Mouse (Mus musculus): ENCODE measurements around the gene Cabcoco1. TPM values are rescaled to one million over a fixed set of nuclear protein-coding genes. Genes with fewer than 3 reads are reported as not detected.

Cabcoco1 gene
- polyA plus RNA-seq, 1 experiment from 2014 or later: 3.7 TPM

- no peak overlapping the region for H3K9ac ChIP-seq (replicated peaks)
- WGBS (ENCODE audit: insufficient replicate concordance): 49% methylated on average over 4 of the region's 4 CpGs
- no peaks in the 10 kb centered on the region for H3K36me3 ChIP-seq (replicated peaks; ENCODE audit: insufficient read depth, low read length)
- ATAC-seq: peak; percentile 69
- no peaks in the 10 kb centered on the region; the same call in 1 of the 2 replicates for H3K9me3 ChIP-seq (ENCODE audit: low read length)
- no peak overlapping the region for H3K4me2 ChIP-seq (ENCODE audit: low read depth, low read length)
- no peaks in the 10 kb centered on the region for H3K27me3 ChIP-seq (ENCODE audit: insufficient read depth, low read length)
- TF ChIP-seq CTCF (IDR thresholded peaks at IDR 0.05; ENCODE audit: low read depth) (no peak), EP300 (IDR thresholded peaks at IDR 0.05; ENCODE audit: low read depth) (0 out of 2 replicates have a peak, but pooled peaks have one; percentile 21)
- no peak for DNase-seq
- H3K4me1 ChIP-seq (ENCODE audit: insufficient read depth): no peaks in the 10 kb centered on the region; the same call in 1 of the 2 replicates
- H3K27ac ChIP-seq (ENCODE audit: low read depth): 0 out of 2 replicates have a peak overlapping the region, but pooled peaks have one; percentile 36
- no peak overlapping the region for H3K4me3 ChIP-seq (ENCODE audit: low read depth, low read length)
These were observed 19.6 kb downstream of the Cabcoco1 start for GRCm38 (mm10) chr10:68522106-68522505.

GRCm38 (mm10) chr10:68512433-68513019 is 29.2 kb downstream of the Cabcoco1 start:
- ATAC-seq (no peak), DNase-seq (no peak)
- no peaks in the 10 kb centered on the region for H3K4me1 ChIP-seq (ENCODE audit: insufficient read depth)
- H3K9me3 ChIP-seq (ENCODE audit: low read length): no peaks in the 10 kb centered on the region
- H3K4me2 ChIP-seq (ENCODE audit: low read depth, low read length): no peak overlapping the region
- no peak overlapping the region for H3K27ac ChIP-seq (ENCODE audit: low read depth)
- no peak overlapping the region for H3K9ac ChIP-seq (replicated peaks)
- H3K36me3 ChIP-seq (replicated peaks; ENCODE audit: insufficient read depth, low read length): no peaks in the 10 kb centered on the region
- TF ChIP-seq EP300 (IDR thresholded peaks at IDR 0.05; ENCODE audit: low read depth) (no peak), CTCF (IDR thresholded peaks at IDR 0.05; ENCODE audit: low read depth) (no peak)
- H3K27me3 ChIP-seq (ENCODE audit: insufficient read depth, low read length): no peaks in the 10 kb centered on the region
- H3K4me3 ChIP-seq (ENCODE audit: low read depth, low read length): no peak overlapping the region
- WGBS (ENCODE audit: insufficient replicate concordance): 76% methylated on average over 8 of the region's 8 CpGs

- 72% methylated on average over 3 of the region's 3 CpGs for WGBS (ENCODE audit: insufficient replicate concordance)
These were observed 34.0 kb downstream of the Cabcoco1 start for GRCm38 (mm10) chr10:68507741-68508140.

GRCm38 (mm10) chr10:68506242-68506641 is 35.5 kb downstream of the Cabcoco1 start:
- Histone ChIP-seq H3K4me3 (ENCODE audit: low read depth, low read length) (no peak overlapping the region), H3K9ac (replicated peaks) (no peak overlapping the region), H3K4me2 (ENCODE audit: low read depth, low read length) (no peak overlapping the region), H3K4me1 (ENCODE audit: insufficient read depth) (no peaks in the 10 kb centered on the region), H3K36me3 (replicated peaks; ENCODE audit: insufficient read depth, low read length) (no peaks in the 10 kb centered on the region), H3K27ac (ENCODE audit: low read depth) (no peak overlapping the region), H3K27me3 (ENCODE audit: insufficient read depth, low read length) (no peaks in the 10 kb centered on the region), H3K9me3 (ENCODE audit: low read length) (no peaks in the 10 kb centered on the region)
- DNase-seq (peak; percentile 34), ATAC-seq (no peak)
- whole genome bisulfite sequencing (ENCODE audit: insufficient replicate concordance): 77% methylated on average over 4 of the region's 4 CpGs
- TF ChIP-seq CTCF (IDR thresholded peaks at IDR 0.05; ENCODE audit: low read depth): peak; percentile 48
- TF ChIP-seq EP300 (IDR thresholded peaks at IDR 0.05; ENCODE audit: low read depth): no peak

More at GRCm38 (mm10) chr10:68507741-68508140, 34.0 kb downstream of the Cabcoco1 start:
- DNase-seq (no peak), ATAC-seq (no peak)
- Histone ChIP-seq H3K9ac (replicated peaks) (no peak overlapping the region), H3K27me3 (ENCODE audit: insufficient read depth, low read length) (no peaks in the 10 kb centered on the region), H3K36me3 (replicated peaks; ENCODE audit: insufficient read depth, low read length) (no peaks in the 10 kb centered on the region), H3K4me2 (ENCODE audit: low read depth, low read length) (no peak overlapping the region), H3K4me3 (ENCODE audit: low read depth, low read length) (no peak overlapping the region), H3K27ac (ENCODE audit: low read depth) (no peak overlapping the region), H3K4me1 (ENCODE audit: insufficient read depth) (no peaks in the 10 kb centered on the region), H3K9me3 (ENCODE audit: low read length) (no peaks in the 10 kb centered on the region)
- no peak for TF ChIP-seq CTCF (IDR thresholded peaks at IDR 0.05; ENCODE audit: low read depth)

- Histone ChIP-seq H3K4me3 (ENCODE audit: low read depth, low read length) (no peak overlapping the region), H3K27me3 (ENCODE audit: insufficient read depth, low read length) (no peaks in the 10 kb centered on the region), H3K4me2 (ENCODE audit: low read depth, low read length) (no peak overlapping the region), H3K4me1 (ENCODE audit: insufficient read depth) (no peaks in the 10 kb centered on the region), H3K9me3 (ENCODE audit: low read length) (no peaks in the 10 kb centered on the region), H3K27ac (ENCODE audit: low read depth) (no peak overlapping the region), H3K36me3 (replicated peaks; ENCODE audit: insufficient read depth, low read length) (no peaks in the 10 kb centered on the region), H3K9ac (replicated peaks) (no peak overlapping the region)
- ATAC-seq (no peak), DNase-seq (no peak)
- WGBS (ENCODE audit: insufficient replicate concordance): 83% methylated on average over 9 of the region's 9 CpGs
- no peak for TF ChIP-seq CTCF (IDR thresholded peaks at IDR 0.05; ENCODE audit: low read depth)
- no peak for TF ChIP-seq EP300 (IDR thresholded peaks at IDR 0.05; ENCODE audit: low read depth)
These were observed 37.0 kb downstream of the Cabcoco1 start for GRCm38 (mm10) chr10:68504586-68505152.

GRCm38 (mm10) chr10:68501067-68501466 is 40.6 kb downstream of the Cabcoco1 start:
- ATAC-seq (no peak), DNase-seq (no peak)
- Histone ChIP-seq H3K4me2 (ENCODE audit: low read depth, low read length) (no peak overlapping the region), H3K9me3 (ENCODE audit: low read length) (no peaks in the 10 kb centered on the region), H3K9ac (replicated peaks) (no peak overlapping the region), H3K4me3 (ENCODE audit: low read depth, low read length) (no peak overlapping the region), H3K27ac (ENCODE audit: low read depth) (no peak overlapping the region), H3K27me3 (ENCODE audit: insufficient read depth, low read length) (no peaks in the 10 kb centered on the region), H3K36me3 (replicated peaks; ENCODE audit: insufficient read depth, low read length) (no peaks in the 10 kb centered on the region), H3K4me1 (ENCODE audit: insufficient read depth) (no peaks in the 10 kb centered on the region)
- no peak for TF ChIP-seq CTCF (IDR thresholded peaks at IDR 0.05; ENCODE audit: low read depth)
- TF ChIP-seq EP300 (IDR thresholded peaks at IDR 0.05; ENCODE audit: low read depth): no peak
- WGBS (ENCODE audit: insufficient replicate concordance): 82% methylated on average over 6 of the region's 6 CpGs

Measured in liver, postnatal 0 days (tissue).